In genomic region chr15:85238821-85239745, GRCm38 (mm10) we compare ENCODE assay signal across 13 mouse cellular contexts. TPM values are rescaled to one million over a fixed set of nuclear protein-coding genes. Genes with fewer than 3 reads are reported as not detected.
A peak's percentile ranks its signal among the peaks of the same experiment; 100 is the strongest.
DNase-seq lines count a peak whose midpoint lies in the region; ATAC-seq lines count a peak whose summit lies in the region.
"Had no signal": no experiment of that assay in that cellular context is flagged by ENCODE, and none has a peak within 500 bp of the region (broad histone marks: within the 10 kb centered on the region; RNA-seq: fewer than 3 reads in every experiment).

No protein-coding gene starts in this region.

- H3K4me2 ChIP-seq in kidney, embryonic 16.5 days (replicated peaks; ENCODE audit: low read depth, low read length), result no peak overlapping the region
- H3K4me2 ChIP-seq in forebrain, embryonic 11.5 days (ENCODE audit: low read depth, low read length, severe bottlenecking), result no peak overlapping the region
- H3K4me2 ChIP-seq: midbrain, embryonic 12.5 days; neural tube, embryonic 13.5 days had no signal

- no peak for ATAC-seq in kidney, embryonic 16.5 days (ENCODE audit: low FRiP score, low TSS enrichment)
- no peak for ATAC-seq in CD4-positive, CD25-positive, alpha-beta regulatory T cell, adult 4 months
- no peak for ATAC-seq in forebrain, embryonic 11.5 days (replicated peaks; ENCODE audit: low FRiP score)
- ATAC-seq: hindbrain, embryonic 16.5 days had no signal

- 68% methylated on average over 22 of the region's 22 CpGs for WGBS in kidney, embryonic 16.5 days
- WGBS in forebrain, embryonic 11.5 days, result 93% methylated on average over 22 of the region's 22 CpGs

- H3K27me3 ChIP-seq in kidney, embryonic 16.5 days (ENCODE audit: insufficient read depth, low read length), result no peaks in the 10 kb centered on the region
- H3K27me3 ChIP-seq in forebrain, embryonic 11.5 days (ENCODE audit: control insufficient read depth, insufficient read depth, low read length), result no peaks in the 10 kb centered on the region
- H3K27me3 ChIP-seq: midbrain, embryonic 12.5 days; neural tube, embryonic 13.5 days had no signal

- H3K4me3 ChIP-seq in kidney, embryonic 16.5 days (ENCODE audit: low read length), result no peak overlapping the region
- H3K4me3 ChIP-seq in forebrain, embryonic 11.5 days (ENCODE audit: low read depth, low read length), result no peak overlapping the region
- H3K4me3 ChIP-seq: midbrain, embryonic 12.5 days; neural tube, embryonic 13.5 days had no signal

- DNase-seq in cerebellum, postnatal 10 days, result peak; percentile 75
- DNase-seq in cerebellum, adult 9-10 months, result no peak
- DNase-seq in urinary bladder, postnatal 14 days (ENCODE audit: low spot score), result peak; percentile 70
- no peak for DNase-seq in urinary bladder, postnatal 10 days (ENCODE audit: low spot score)
- DNase-seq in thymus, postnatal 0 days (ENCODE audit: low spot score), result no peak
- DNase-seq in forebrain, embryonic 11.5 days (ENCODE audit: low spot score), result no peak
- DNase-seq: thymus, postnatal 14 days had no signal

- H3K36me3 ChIP-seq in kidney, embryonic 16.5 days (ENCODE audit: insufficient read depth, low read length), result peaks cover 61% of the 10 kb centered on the region
- peaks cover 6% of the 10 kb centered on the region; the same call in 1 of the 2 replicates for H3K36me3 ChIP-seq in forebrain, embryonic 11.5 days (ENCODE audit: control insufficient read depth, insufficient read depth, low read length)

- no peaks in the 10 kb centered on the region for H3K9me3 ChIP-seq in kidney, embryonic 16.5 days (ENCODE audit: low read length)
- no peaks in the 10 kb centered on the region for H3K9me3 ChIP-seq in forebrain, embryonic 11.5 days (ENCODE audit: control insufficient read depth, low read length)
- H3K9me3 ChIP-seq: midbrain, embryonic 12.5 days; neural tube, embryonic 13.5 days had no signal

- 0 out of 2 replicates have a peak, but pooled peaks cover 4% of the 10 kb centered on the region for H3K4me1 ChIP-seq in kidney, embryonic 16.5 days (ENCODE audit: insufficient read depth, low read length)
- no peaks in the 10 kb centered on the region for H3K4me1 ChIP-seq in forebrain, embryonic 11.5 days (replicated peaks; ENCODE audit: control insufficient read depth, insufficient read depth, low read length)
- H3K4me1 ChIP-seq: midbrain, embryonic 12.5 days; neural tube, embryonic 13.5 days had no signal

- 0 out of 2 replicates have a peak overlapping the region, but pooled peaks have one; percentile 11 for H3K27ac ChIP-seq in kidney, embryonic 16.5 days (ENCODE audit: low read length)
- no peak overlapping the region for H3K27ac ChIP-seq in forebrain, embryonic 11.5 days (ENCODE audit: low read depth, low read length)
- H3K27ac ChIP-seq: liver, embryonic 14.5 days; midbrain, embryonic 12.5 days; neural tube, embryonic 13.5 days had no signal

- H3K9ac ChIP-seq in kidney, embryonic 16.5 days (replicated peaks; ENCODE audit: low read length), result no peak overlapping the region
- no peak overlapping the region for H3K9ac ChIP-seq in forebrain, embryonic 11.5 days (ENCODE audit: low read length)
- H3K9ac ChIP-seq: liver, embryonic 14.5 days; midbrain, embryonic 12.5 days; neural tube, embryonic 13.5 days had no signal

RNA-seq across cellular contexts. Expression of gene Fbln1, which starts 33.3 kb away (rescaled TPM):
- polyA plus RNA-seq in kidney, embryonic 16.5 days (2015; fragmentation: Nextera tagmentation; extraction: Ambion mirVana), result 202 and 212 TPM in 2 replicates
- 24.3 and 28.5 TPM in 2 replicates for polyA plus RNA-seq in thymus, postnatal 0 days (2015; fragmentation: Nextera tagmentation; extraction: Ambion mirVana)
- not detected for polyA plus RNA-seq in CD4-positive, CD25-positive, alpha-beta regulatory T cell, adult 4 months (2017; shearing (Covaris generic))
- 147 and 161 TPM in 2 replicates for polyA plus RNA-seq in forebrain, embryonic 11.5 days (2014; fragmentation: Nextera tagmentation; extraction: Ambion mirVana)

Comparison
In these comparisons a context has a peak if more than half of its experiments do, and no peak if none do; other contexts are left out.
1. DNase-seq: peak in cerebellum, postnatal 10 days (2 of 2) and urinary bladder, postnatal 14 days (single experiment); none in cerebellum, adult 9-10 months (single experiment), urinary bladder, postnatal 10 days (single experiment), thymus, postnatal 0 days (single experiment) and forebrain, embryonic 11.5 days (single experiment).
2. RNA of gene Fbln1, which starts 33.3 kb away (polyA plus RNA-seq): 202 to 212 TPM in kidney, embryonic 16.5 days, 147 to 161 TPM in forebrain, embryonic 11.5 days and 24.3 to 28.5 TPM in thymus, postnatal 0 days; not detected in CD4-positive, CD25-positive, alpha-beta regulatory T cell, adult 4 months; every median in the first group is over 10 times any median in the second.